Mouse (Mus musculus) heart, postnatal 0 days (tissue): Measurements from ENCODE around the gene 1500009C09Rik. TPM values are rescaled to one million over a fixed set of nuclear protein-coding genes. Genes with fewer than 3 reads are reported as not detected.

ENCODE experiments used
- ATAC-seq: fragments of 200-750 bp; cut with Nextera tagmentation; 2 replicates; pipeline ENCODE4 v1.8.0; 2017; ENCODE audit warnings: low read depth, moderate number of reproducible peaks, moderate library complexity; ENCODE audit not compliant: insufficient read depth
- DNase-seq: peaks from one replicate; pipeline ENCODE4 v3.0.0-alpha.2; 2016; ENCODE audit warnings: low spot score
- H3K27ac ChIP-seq: fragments of 300-500 bp; sonication (generic); 2 replicates; pipeline ENCODE4 v1.5.1; 2014; ENCODE audit warnings: low read depth, mild to moderate bottlenecking
- H3K27me3 ChIP-seq: fragments of 300-500 bp; sonication (generic); 2 replicates; pipeline ENCODE4 v1.6.1; 2014; ENCODE audit warnings: low read length, mixed read lengths; ENCODE audit not compliant: control insufficient read depth, insufficient read depth
- H3K36me3 ChIP-seq: fragments of 300-500 bp; sonication (generic); replicated peaks from 2 replicates; pipeline ENCODE4 v1.6.1; 2014; ENCODE audit warnings: low read length, mixed read lengths; ENCODE audit not compliant: control insufficient read depth, insufficient read depth
- H3K4me1 ChIP-seq: fragments of 300-500 bp; sonication (generic); 2 replicates; pipeline ENCODE4 v1.6.1; 2014; ENCODE audit warnings: antibody characterized with exemption; ENCODE audit not compliant: control insufficient read depth, insufficient read depth
- H3K4me2 ChIP-seq: fragments of 300-500 bp; sonication (generic); 2 replicates; pipeline ENCODE4 v1.6.1; 2014; ENCODE audit warnings: low read depth, mild to moderate bottlenecking, low read length, moderate library complexity
- H3K4me3 ChIP-seq: fragments of 300-500 bp; sonication (generic); 2 replicates; pipeline ENCODE4 v1.5.1; 2014; ENCODE audit warnings: low read depth, low read length
- H3K9ac ChIP-seq: fragments of 300-500 bp; sonication (generic); replicated peaks from 2 replicates; pipeline ENCODE4 v1.6.1; 2014; ENCODE audit warnings: low read depth, low read length, mixed read lengths
- H3K9me3 ChIP-seq: fragments of 300-500 bp; sonication (generic); replicated peaks from 2 replicates; pipeline ENCODE4 v1.6.1; 2016; ENCODE audit warnings: low read length; ENCODE audit not compliant: control insufficient read depth
- CTCF ChIP-seq: IDR thresholded peaks from 2 replicates; pipeline ENCODE4 v1.5.1; 2016; ENCODE audit warnings: antibody characterized with exemption, control low read depth, low read depth
- EP300 ChIP-seq: IDR thresholded peaks from 2 replicates; pipeline ENCODE4 v1.6.1; 2016; ENCODE audit warnings: antibody characterized with exemption, low read depth
- WGBS: fragments of 180-500 bp; shearing (Covaris S2); extraction: QIAGEN DNeasy Blood & Tissue Kit; methylation state at CpG from one replicate; pipeline ENCODE4 v1.1.7; 2014; 5-methylcytosine and 5-hydroxymethylcytosine counted together
- polyA plus RNA-seq: library from polyadenylated mRNA; unstranded; fragments of >200 nt; fragmentation: Nextera tagmentation; extraction: Ambion mirVana; gene quantifications from 2 replicates; pipeline ENCODE4 v1.2.1, GENCODE M21; 2015
- total RNA-seq: library from RNA; depleted of rRNA; stranded (reverse); fragments of >200 nt; gene quantifications from 2 replicates; pipeline ENCODE4 v1.2.3, GENCODE M21; 2014; ENCODE audit warnings: low replicate concordance

Gene 1500009C09Rik
- total and polyA plus RNA-seq, 2 experiments from 2014 or later = not detected

DNA sequence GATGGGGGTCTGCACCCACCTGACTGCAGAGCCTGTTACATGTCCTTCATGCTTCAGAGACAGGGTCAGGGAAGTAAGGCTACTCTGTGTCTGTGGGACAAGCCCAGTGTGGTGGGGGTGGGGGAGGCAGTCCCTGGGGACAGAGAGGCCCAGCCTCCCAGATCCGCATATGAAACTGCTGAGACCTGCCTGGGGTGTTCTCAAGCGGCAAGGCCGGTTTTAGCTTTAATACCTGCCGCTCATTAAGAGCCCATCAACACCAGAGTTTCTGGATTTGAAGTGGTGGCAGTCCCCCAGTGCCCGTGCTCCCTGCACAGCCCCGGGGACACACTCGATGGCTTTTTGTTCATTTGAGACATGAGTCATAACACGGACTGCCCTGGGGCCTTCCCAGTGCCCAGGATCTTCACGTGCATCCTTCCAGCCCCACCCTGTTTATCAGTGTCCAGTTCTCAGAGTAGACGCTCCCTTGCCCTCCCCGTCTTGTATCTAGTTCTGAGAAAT is 22.6 kb upstream of the 1500009C09Rik start:
- DNase-seq (no peak), ATAC-seq (no peak)
- no peak overlapping the region for H3K9ac ChIP-seq
- H3K27ac ChIP-seq = no peak overlapping the region
- 37% methylated on average over 11 of the region's 11 CpGs for WGBS
- TF ChIP-seq EP300 (no peak), CTCF (no peak)
- no peaks in the 10 kb centered on the region for H3K4me1 ChIP-seq
- H3K9me3 ChIP-seq = no peaks in the 10 kb centered on the region
- no peaks in the 10 kb centered on the region for H3K36me3 ChIP-seq
- peaks cover 28% of the 10 kb centered on the region for H3K27me3 ChIP-seq
- no peak overlapping the region for H3K4me3 ChIP-seq
- H3K4me2 ChIP-seq = no peak overlapping the region

DNA sequence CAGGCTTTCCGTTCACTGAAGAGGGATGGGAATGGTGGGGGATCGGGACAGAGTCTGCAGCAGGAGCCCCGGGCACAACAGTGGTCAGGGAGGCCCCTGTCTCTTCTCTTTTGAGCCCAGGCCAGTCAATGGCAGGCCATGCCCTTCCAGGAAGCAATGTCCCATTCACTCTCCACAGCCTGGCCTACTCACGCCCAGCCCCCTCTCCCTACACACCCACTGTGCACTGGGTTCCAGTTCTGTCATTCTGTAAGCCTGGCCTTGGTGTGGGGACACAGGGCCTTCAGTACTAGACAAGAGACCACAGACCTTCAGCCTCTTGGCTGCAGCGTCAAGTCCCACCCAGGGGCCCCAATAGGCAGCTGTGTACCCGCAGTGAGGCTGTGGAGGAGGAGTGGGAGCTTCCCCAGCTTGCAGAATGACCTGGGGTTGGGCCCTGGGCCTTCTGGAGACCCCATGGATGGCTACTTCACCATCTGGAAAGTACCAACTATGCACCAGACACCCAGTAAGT is 22.0 kb upstream of the 1500009C09Rik start:
- 81% methylated on average over 6 of the region's 6 CpGs for WGBS
- no peaks in the 10 kb centered on the region for H3K9me3 ChIP-seq
- H3K4me2 ChIP-seq = no peak overlapping the region
- no peak for DNase-seq
- ATAC-seq = no peak
- H3K4me1 ChIP-seq = no peaks in the 10 kb centered on the region
- peaks cover 22% of the 10 kb centered on the region for H3K27me3 ChIP-seq
- H3K4me3 ChIP-seq = no peak overlapping the region
- no peak for TF ChIP-seq CTCF
- no peak for TF ChIP-seq EP300
- no peak overlapping the region for H3K27ac ChIP-seq
- H3K36me3 ChIP-seq = no peaks in the 10 kb centered on the region
- no peak overlapping the region for H3K9ac ChIP-seq

- ATAC-seq (no peak), DNase-seq (no peak)
- Histone ChIP-seq H3K27me3 (peaks cover 14% of the 10 kb centered on the region; the same call in 1 of the 2 replicates), H3K9ac (no peak overlapping the region), H3K4me3 (no peak overlapping the region), H3K4me2 (no peak overlapping the region), H3K9me3 (no peaks in the 10 kb centered on the region), H3K4me1 (no peaks in the 10 kb centered on the region), H3K27ac (no peak overlapping the region), H3K36me3 (no peaks in the 10 kb centered on the region)
- WGBS = 68% methylated on average over 4 of the region's 4 CpGs
- TF ChIP-seq CTCF = no peak
- no peak for TF ChIP-seq EP300
Measured at GRCm38 (mm10) chr15:82231100-82231499, 21.1 kb upstream of the 1500009C09Rik start.

GRCm38 (mm10) chr15:82231591-82232378 is 20.4 kb upstream of the 1500009C09Rik start:
- Histone ChIP-seq H3K9ac (no peak overlapping the region), H3K4me3 (no peak overlapping the region), H3K4me2 (no peak overlapping the region), H3K4me1 (no peaks in the 10 kb centered on the region), H3K36me3 (no peaks in the 10 kb centered on the region), H3K27me3 (peaks cover 13% of the 10 kb centered on the region; the same call in 1 of the 2 replicates), H3K9me3 (no peaks in the 10 kb centered on the region), H3K27ac (no peak overlapping the region)
- TF ChIP-seq EP300 = no peak
- TF ChIP-seq CTCF = no peak
- 50% methylated on average over 11 of the region's 11 CpGs for WGBS
- no peak for ATAC-seq
- DNase-seq = no peak

GRCm38 (mm10) chr15:82232651-82233050 is 19.5 kb upstream of the 1500009C09Rik start:
- 88% methylated on average over 4 of the region's 4 CpGs for WGBS
- ATAC-seq (no peak), DNase-seq (no peak)
- Histone ChIP-seq H3K4me1 (no peaks in the 10 kb centered on the region), H3K4me2 (no peak overlapping the region), H3K27me3 (peaks cover 13% of the 10 kb centered on the region; the same call in 1 of the 2 replicates), H3K9me3 (no peaks in the 10 kb centered on the region), H3K4me3 (no peak overlapping the region), H3K27ac (no peak overlapping the region), H3K9ac (no peak overlapping the region), H3K36me3 (no peaks in the 10 kb centered on the region)
- TF ChIP-seq EP300 = no peak
- TF ChIP-seq CTCF = no peak

GRCm38 (mm10) chr15:82235661-82236060 is 16.5 kb upstream of the 1500009C09Rik start:
- ATAC-seq (no peak), DNase-seq (no peak)
- TF ChIP-seq CTCF = no peak
- TF ChIP-seq EP300 = no peak
- 65% methylated on average over 10 of the region's 10 CpGs for WGBS
- H3K4me3 ChIP-seq = no peak overlapping the region
- no peak overlapping the region for H3K4me2 ChIP-seq
- H3K9ac ChIP-seq = no peak overlapping the region
- H3K9me3 ChIP-seq = no peaks in the 10 kb centered on the region
- no peak overlapping the region for H3K27ac ChIP-seq
- peaks cover 13% of the 10 kb centered on the region; the same call in 1 of the 2 replicates for H3K36me3 ChIP-seq
- H3K4me1 ChIP-seq = no peaks in the 10 kb centered on the region
- peaks cover 3% of the 10 kb centered on the region; the same call in 1 of the 2 replicates for H3K27me3 ChIP-seq
